Mouse (Mus musculus) olfactory bulb, adult 2 months (tissue): ENCODE results near the gene Vps9d1.

Experiments
- CTCF ChIP-seq: fragments of 200-500 bp; IDR thresholded peaks from 2 replicates; pipeline ENCODE4 v1.5.1; 2012; ENCODE audit warnings: low read depth, mild to moderate bottlenecking, low read length, moderate library complexity; ENCODE audit not compliant: insufficient read depth
- POLR2A ChIP-seq: fragments of 200-500 bp; IDR thresholded peaks from 2 replicates; pipeline ENCODE4 v1.6.1; 2012; ENCODE audit warnings: mild to moderate bottlenecking, low read depth, low read length, moderate library complexity; ENCODE audit not compliant: insufficient read depth

DNA sequence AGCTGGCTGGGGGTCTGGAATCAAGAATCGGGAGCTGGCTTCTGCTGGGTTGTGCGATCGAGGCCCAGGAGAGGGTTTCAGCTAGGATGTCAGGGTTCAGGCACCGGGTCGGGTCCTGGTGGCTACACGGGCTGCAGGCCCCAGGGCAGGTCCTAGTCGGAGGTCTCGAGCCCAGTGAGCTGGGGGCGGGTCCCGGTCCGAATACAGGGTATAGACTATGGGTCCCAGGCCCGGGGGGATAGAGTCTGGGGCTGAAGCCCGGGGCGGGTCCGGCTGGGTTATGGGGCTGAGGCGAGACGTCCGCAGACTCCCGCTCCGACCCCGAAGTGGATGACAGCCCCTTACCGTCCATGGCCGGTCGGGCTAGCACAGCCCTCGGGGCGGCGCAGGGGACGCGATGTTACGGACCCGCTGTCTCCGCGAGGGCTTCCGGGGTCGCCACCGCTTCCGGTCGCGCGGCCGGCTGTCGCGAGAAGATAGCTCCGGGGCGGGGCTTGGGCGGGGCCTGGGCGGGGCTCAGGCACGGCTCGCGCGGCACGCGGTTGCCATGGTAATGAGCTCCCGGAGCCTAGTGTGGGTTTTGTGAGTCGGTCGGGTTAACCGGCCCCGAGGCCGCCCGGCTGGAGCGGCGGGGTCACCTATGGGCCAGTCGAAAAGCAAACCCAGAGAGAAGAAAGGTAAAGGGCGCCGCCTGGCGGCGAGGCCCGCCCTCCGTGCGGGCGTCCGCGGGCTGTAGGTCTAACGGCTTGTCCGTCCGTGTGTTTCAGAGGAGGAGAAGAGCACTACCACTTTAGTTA is 41.6 kb downstream of the Vps9d1 start, which contains the start of the genes Chmp1a and Spata33:
- TF ChIP-seq CTCF (peak; percentile 88), POLR2A (peak; percentile 90)
